Mouse (Mus musculus) erythroblast, adult 5-6 weeks (primary cell): ENCODE results near the gene Kdelr2. TPM values are rescaled to one million over a fixed set of nuclear protein-coding genes. Genes with fewer than 3 reads are reported as not detected.

Experiments
- ATAC-seq: replicated peaks from 2 replicates; pipeline ENCODE4 v1.8.0; 2016; ENCODE audit warnings: moderate number of reproducible peaks, mild to moderate bottlenecking, moderate TSS enrichment, inconsistent platforms; ENCODE audit not compliant: poor library complexity, low FRiP score, severe bottlenecking
- total RNA-seq, 2 experiments: library from RNA; stranded (forward) in 1 of 2; stranded (reverse) in 1 of 2; fragments of 150-400 nt in 1 of 2; fragments of 200-764, 138-1000 nt in 1 of 2; gene quantifications; 2 replicates each; pipeline versions ENCODE4 v1.2.3 to v1.2.4; 2015 to 2017; ENCODE audit warnings: low replicate concordance in 2 of 2

Kdelr2 gene
- total RNA-seq, 2 experiments from 2014 or later: 19.6 to 29.2 TPM

DNA sequence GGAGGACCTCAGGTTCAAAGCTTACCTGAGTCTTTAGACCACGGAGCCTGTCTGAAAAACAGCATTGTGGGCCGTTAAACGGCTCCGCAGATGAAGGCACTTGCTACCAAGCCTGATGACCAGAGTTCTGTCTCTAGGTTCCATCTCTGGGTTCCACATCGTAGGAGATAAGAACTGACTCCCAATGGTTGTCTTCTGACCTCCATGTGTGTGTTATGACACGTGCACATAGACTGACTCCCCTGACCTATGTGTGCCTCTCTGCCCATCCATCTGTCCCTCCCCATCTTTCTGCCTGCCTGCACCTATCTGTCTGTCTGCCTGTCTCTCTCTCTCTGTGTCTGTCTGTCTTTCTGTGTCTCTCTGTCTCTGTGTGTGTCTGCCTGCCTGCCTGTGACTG lies 64.3 kb downstream of the Kdelr2 start:
- ATAC-seq: no peak

- no peak for ATAC-seq
Observed at GRCm38 (mm10) chr5:143469628-143470027, 66.0 kb downstream of the Kdelr2 start.

- no peak for ATAC-seq
Observed at GRCm38 (mm10) chr5:143470421-143471164, 67.0 kb downstream of the Kdelr2 start.

- ATAC-seq: no peak
Observed at GRCm38 (mm10) chr5:143471165-143471546, 67.5 kb downstream of the Kdelr2 start.

Other genes starting within 250 kb of the Kdelr2 start
- 1.7 TPM in 1 of 2 replicates, not detected in the other for gene Rbak, start 223.1 kb upstream of the Kdelr2 start, total RNA-seq (2015; ENCODE audit: low replicate concordance)
- gene Rbak, start 223.1 kb upstream of the Kdelr2 start, total RNA-seq (2017; ENCODE audit: low replicate concordance): 0.42 and 0.51 TPM in 2 replicates
- gene Spdye4b, start 222.8 kb upstream of the Kdelr2 start, total RNA-seq (2015; ENCODE audit: low replicate concordance): not detected in 2 replicates
- gene Spdye4b, start 222.8 kb upstream of the Kdelr2 start, total RNA-seq (2017; ENCODE audit: low replicate concordance): not detected in 2 replicates
- not detected in 2 replicates for gene Spdye4a, start 176.9 kb upstream of the Kdelr2 start, total RNA-seq (2015; ENCODE audit: low replicate concordance)
- gene Spdye4a, start 176.9 kb upstream of the Kdelr2 start, total RNA-seq (2017; ENCODE audit: low replicate concordance): not detected in 2 replicates
- gene Zfp12, start 168.7 kb upstream of the Kdelr2 start, total RNA-seq (2015; ENCODE audit: low replicate concordance): 0.58 and 2.1 TPM in 2 replicates
- 0.70 and 1.5 TPM in 2 replicates for gene Zfp12, start 168.7 kb upstream of the Kdelr2 start, total RNA-seq (2017; ENCODE audit: low replicate concordance)
- not detected in 2 replicates for gene Zfp316, start 133.8 kb upstream of the Kdelr2 start, total RNA-seq (2015; ENCODE audit: low replicate concordance)
- gene Zfp316, start 133.8 kb upstream of the Kdelr2 start, total RNA-seq (2017; ENCODE audit: low replicate concordance): 0.28 and 0.51 TPM in 2 replicates
- not detected in 2 replicates for gene Zfp853, start 110.2 kb upstream of the Kdelr2 start, total RNA-seq (2015; ENCODE audit: low replicate concordance)
- gene Zfp853, start 110.2 kb upstream of the Kdelr2 start, total RNA-seq (2017; ENCODE audit: low replicate concordance): not detected in 2 replicates
- gene E130309D02Rik, start 88.5 kb upstream of the Kdelr2 start, total RNA-seq (2015; ENCODE audit: low replicate concordance): 7.1 and 11.3 TPM in 2 replicates
- gene E130309D02Rik, start 88.5 kb upstream of the Kdelr2 start, total RNA-seq (2017; ENCODE audit: low replicate concordance): 4.3 and 4.6 TPM in 2 replicates
- 8.8 and 23.8 TPM in 2 replicates for gene Zdhhc4, start 74.6 kb upstream of the Kdelr2 start, total RNA-seq (2015; ENCODE audit: low replicate concordance)
- gene Zdhhc4, start 74.6 kb upstream of the Kdelr2 start, total RNA-seq (2017; ENCODE audit: low replicate concordance): 6.0 and 10.6 TPM in 2 replicates
- gene Grid2ip, start 46.5 kb upstream of the Kdelr2 start, total RNA-seq (2015; ENCODE audit: low replicate concordance): 0.58 TPM in 1 of 2 replicates, not detected in the other
- not detected in 2 replicates for gene Grid2ip, start 46.5 kb upstream of the Kdelr2 start, total RNA-seq (2017; ENCODE audit: low replicate concordance)
- gene Daglb, start 60.7 kb downstream of the Kdelr2 start, total RNA-seq (2015; ENCODE audit: low replicate concordance): 5.2 and 6.7 TPM in 2 replicates
- 7.1 and 8.8 TPM in 2 replicates for gene Daglb, start 60.7 kb downstream of the Kdelr2 start, total RNA-seq (2017; ENCODE audit: low replicate concordance)
- gene Rac1, start 124.2 kb downstream of the Kdelr2 start, total RNA-seq (2015; ENCODE audit: low replicate concordance): 122 and 144 TPM in 2 replicates
- gene Rac1, start 124.2 kb downstream of the Kdelr2 start, total RNA-seq (2017; ENCODE audit: low replicate concordance): 42.5 and 72.4 TPM in 2 replicates
- gene Cyth3, start 218.6 kb downstream of the Kdelr2 start, total RNA-seq (2015; ENCODE audit: low replicate concordance): 105 and 106 TPM in 2 replicates
- gene Cyth3, start 218.6 kb downstream of the Kdelr2 start, total RNA-seq (2017; ENCODE audit: low replicate concordance): 145 and 205 TPM in 2 replicates